Mouse (Mus musculus): ENCODE measurements around the gene Gpr3.

DNA sequence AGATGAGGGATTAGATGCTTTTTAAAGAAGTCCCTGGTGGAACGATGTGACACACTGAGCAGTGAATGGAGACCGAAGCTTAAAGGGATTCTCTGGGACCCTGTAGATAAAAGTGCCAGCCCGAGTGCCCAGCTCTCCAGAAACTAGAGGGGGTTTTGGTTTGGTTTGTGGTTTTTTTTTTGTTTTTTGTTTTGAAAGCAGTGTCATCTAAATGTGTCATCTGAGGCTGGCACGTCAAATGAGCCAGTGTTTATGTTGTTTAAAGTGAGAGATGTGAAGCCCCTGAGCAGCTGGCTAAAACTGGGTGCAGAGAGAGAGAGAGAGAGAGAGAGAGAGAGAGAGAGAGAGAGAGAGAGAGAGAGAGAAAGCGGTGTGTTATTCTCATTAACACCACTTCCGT lies 50.1 kb downstream of the Gpr3 start:
- TF ChIP-seq EP300 (IDR thresholded peaks at IDR 0.05; ENCODE audit: low read depth) (no peak), CTCF (IDR thresholded peaks at IDR 0.05; ENCODE audit: low read depth) (no peak)
